Mouse (Mus musculus) heart, embryonic 13.5 days (tissue): ENCODE data around the gene Cma2. TPM values are rescaled to one million over a fixed set of nuclear protein-coding genes. Genes with fewer than 3 reads are reported as not detected.
"Not testable (repeated sequence)": the region's sequence is repeated elsewhere in the genome, so short reads cannot be mapped to it uniquely, and the experiment has no call there.

Source experiments
- ATAC-seq: fragments of 200-750 bp; cut with Nextera tagmentation; 2 replicates; pipeline ENCODE4 v1.8.0; 2017; ENCODE audit warnings: moderate TSS enrichment; ENCODE audit not compliant: insufficient number of reproducible peaks, low FRiP score, low TSS enrichment; ENCODE audit errors: extremely low read depth
- H3K27ac ChIP-seq: fragments of 300-500 bp; sonication (generic); replicated peaks from 2 replicates; pipeline ENCODE4 v1.5.1; 2015; ENCODE audit warnings: moderate library complexity, mild to moderate bottlenecking, inconsistent platforms
- H3K27me3 ChIP-seq: fragments of 300-500 bp; sonication (generic); replicated peaks from 2 replicates; pipeline ENCODE4 v1.6.1; 2015; ENCODE audit warnings: mild to moderate bottlenecking, inconsistent platforms
- H3K36me3 ChIP-seq: fragments of 300-500 bp; sonication (generic); 2 replicates; pipeline ENCODE4 v1.6.1; 2015; ENCODE audit warnings: mild to moderate bottlenecking, inconsistent platforms
- H3K4me1 ChIP-seq: fragments of 300-500 bp; sonication (generic); 2 replicates; pipeline ENCODE4 v1.6.1; 2015; ENCODE audit warnings: inconsistent platforms
- H3K4me2 ChIP-seq: fragments of 300-500 bp; sonication (generic); 2 replicates; pipeline ENCODE4 v1.6.1; 2015; ENCODE audit warnings: inconsistent platforms, mild to moderate bottlenecking, moderate library complexity
- H3K4me3 ChIP-seq: fragments of 300-500 bp; sonication (generic); 2 replicates; pipeline ENCODE4 v1.5.1; 2015; ENCODE audit warnings: moderate library complexity, mild to moderate bottlenecking, inconsistent platforms
- H3K9ac ChIP-seq: fragments of 300-500 bp; sonication (generic); 2 replicates; pipeline ENCODE4 v1.6.1; 2015; ENCODE audit warnings: inconsistent platforms, mild to moderate bottlenecking, moderate library complexity
- H3K9me3 ChIP-seq: fragments of 300-500 bp; sonication (generic); 2 replicates; pipeline ENCODE4 v1.6.1; 2016; ENCODE audit warnings: inconsistent platforms
- WGBS: fragments of 180-500 bp; shearing (Covaris S2); methylation state at CpG from one replicate; pipeline ENCODE4 v1.1.7; 2015; ENCODE audit warnings: mixed read lengths; 5-methylcytosine and 5-hydroxymethylcytosine counted together
- polyA plus RNA-seq: library from polyadenylated mRNA; unstranded; fragments of >200 nt; fragmentation: Nextera tagmentation; extraction: Ambion mirVana; gene quantifications from 2 replicates; pipeline ENCODE4 v1.2.1, GENCODE M21; 2015

Cma2 gene
- polyA plus RNA-seq, 1 experiment from 2014 or later, result not detected

- H3K9ac ChIP-seq, result no peak within 1 kb of the TSS
- H3K27ac ChIP-seq, result no peak within 1 kb of the TSS
- H3K9me3 ChIP-seq, result no peaks in the 10 kb centered on the region
- H3K36me3 ChIP-seq, result no peaks in the 10 kb centered on the region
- no peak within 1 kb of the TSS for H3K4me2 ChIP-seq
- no peaks in the 10 kb centered on the region for H3K27me3 ChIP-seq
- WGBS, result 67% methylated on average over 4 of the region's 4 CpGs
- H3K4me1 ChIP-seq, result peaks cover 23% of the 10 kb centered on the region
- no peak within 1 kb of the TSS for H3K4me3 ChIP-seq
- ATAC-seq, result no peak
These were observed 6.2 kb upstream of the Cma2 start, which contains the start of gene Cma1 for GRCm38 (mm10) chr14:55944575-55944974. Cma1 (minus strand) TSS chr14:55944675.

GRCm38 (mm10) chr14:55946269-55946969 lies 4.4 kb upstream of the Cma2 start:
- Histone ChIP-seq H3K4me1 (peaks cover 23% of the 10 kb centered on the region), H3K36me3 (no peaks in the 10 kb centered on the region), H3K4me3 (no peak overlapping the region), H3K27me3 (no peaks in the 10 kb centered on the region), H3K4me2 (no peak overlapping the region), H3K9ac (no peak overlapping the region), H3K9me3 (no peaks in the 10 kb centered on the region), H3K27ac (peak overlapping the region; percentile 75)
- no peak for ATAC-seq
- WGBS, result 19% methylated on average over 2 of the region's 2 CpGs

DNA sequence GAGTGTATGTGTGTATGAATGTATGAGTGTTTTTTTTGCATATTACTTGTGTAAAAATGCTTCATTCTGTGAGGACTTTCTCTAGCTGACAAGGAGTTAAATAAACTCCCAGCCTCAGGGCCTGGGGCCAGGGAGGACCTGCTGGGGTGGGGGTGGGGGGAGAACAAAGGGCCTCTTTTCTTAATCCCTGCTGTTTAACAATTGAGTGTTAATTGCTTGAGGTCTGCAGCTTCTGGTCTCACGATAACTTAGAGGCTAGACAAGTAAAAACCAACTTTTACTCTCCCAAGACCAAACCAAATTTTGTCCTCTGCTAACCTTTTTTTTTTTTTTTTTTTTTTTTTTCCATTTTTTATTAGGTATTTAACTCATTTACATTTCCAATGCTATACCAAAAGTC lies 12.5 kb downstream of the Cma2 start:
- no peak overlapping the region for H3K4me2 ChIP-seq
- H3K27ac ChIP-seq, result no peak overlapping the region
- H3K9me3 ChIP-seq, result no peaks in the 10 kb centered on the region
- ATAC-seq, result no peak
- no peaks in the 10 kb centered on the region for H3K27me3 ChIP-seq
- WGBS, result 33% methylated on average over 1 of the region's 1 CpGs
- H3K4me3 ChIP-seq, result no peak overlapping the region
- no peaks in the 10 kb centered on the region for H3K36me3 ChIP-seq
- no peaks in the 10 kb centered on the region for H3K4me1 ChIP-seq
- no peak overlapping the region for H3K9ac ChIP-seq

DNA sequence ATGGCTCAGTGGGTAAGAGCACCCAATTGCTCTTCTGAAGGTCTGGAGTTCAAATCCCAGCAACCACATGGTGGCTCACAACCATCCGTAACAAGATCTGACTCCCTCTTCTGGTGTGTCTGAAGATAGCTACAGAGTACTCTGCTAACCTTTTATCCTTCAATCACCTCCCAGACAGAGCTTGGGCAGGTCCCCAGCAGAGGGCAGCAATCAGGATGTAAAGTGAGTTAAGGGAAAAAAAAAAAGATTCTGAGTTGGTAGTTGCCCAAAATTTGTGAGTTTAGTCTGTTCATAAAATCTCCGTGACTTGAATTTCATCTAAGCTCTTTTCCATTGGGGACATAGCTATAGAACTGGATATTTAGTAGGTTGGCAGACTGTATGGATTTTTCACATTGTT lies 13.1 kb downstream of the Cma2 start:
- WGBS, result 47% methylated on average over 2 of the region's 2 CpGs
- not testable (repeated sequence) for H3K9ac ChIP-seq, H3K36me3 ChIP-seq, H3K27ac ChIP-seq, ATAC-seq, H3K4me1 ChIP-seq, H3K9me3 ChIP-seq, H3K27me3 ChIP-seq, H3K4me3 ChIP-seq, H3K4me2 ChIP-seq

DNA sequence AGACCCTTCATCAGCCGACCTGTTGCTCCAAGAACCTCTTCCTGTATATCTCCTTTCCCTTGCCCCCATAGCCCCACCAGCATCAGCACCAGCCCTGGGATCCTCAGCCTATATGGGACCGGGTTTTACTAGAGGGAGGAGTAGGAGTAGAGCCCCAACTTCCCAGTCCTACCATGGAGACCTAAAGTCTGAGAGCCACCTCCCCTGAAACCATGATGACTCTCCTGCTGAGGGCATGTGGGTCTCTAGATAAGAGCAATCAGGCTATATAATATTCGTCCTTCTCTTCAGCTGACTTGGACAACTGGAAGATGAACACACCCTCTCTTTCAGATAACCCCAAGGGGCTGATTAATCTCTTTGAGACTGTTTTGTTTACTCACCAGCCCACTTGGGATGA lies 36.7 kb downstream of the Cma2 start:
- H3K4me3 ChIP-seq, H3K27me3 ChIP-seq, H3K9ac ChIP-seq, H3K4me2 ChIP-seq, ATAC-seq, H3K4me1 ChIP-seq, H3K36me3 ChIP-seq, H3K27ac ChIP-seq, H3K9me3 ChIP-seq: not testable (repeated sequence)
- 76% methylated on average over 2 of the region's 3 CpGs for WGBS

DNA sequence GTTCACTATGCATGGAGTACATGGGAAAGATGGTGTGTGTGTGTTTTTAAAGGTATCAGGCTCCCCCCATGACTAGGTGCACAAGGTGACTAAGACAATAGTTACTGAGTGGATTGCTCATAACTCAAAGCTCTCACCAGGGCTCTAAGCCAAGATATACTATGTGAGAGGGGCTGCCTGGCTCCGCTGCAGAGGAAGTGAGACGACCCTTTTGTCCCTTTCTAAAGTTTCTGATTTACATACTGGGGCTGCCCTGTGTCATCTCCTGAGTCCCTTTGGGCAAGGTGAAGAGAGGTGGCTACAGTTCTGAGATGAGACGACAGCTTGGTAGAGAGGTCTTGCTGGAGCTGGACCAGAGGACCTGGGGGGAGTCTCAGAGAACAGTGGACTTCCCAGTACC lies 62.4 kb downstream of the Cma2 start:
- no peaks in the 10 kb centered on the region for H3K4me1 ChIP-seq
- WGBS, result 54% methylated on average over 3 of the region's 3 CpGs
- H3K9ac ChIP-seq, result no peak overlapping the region
- H3K4me3 ChIP-seq, result no peak overlapping the region
- no peak overlapping the region for H3K27ac ChIP-seq
- no peaks in the 10 kb centered on the region for H3K9me3 ChIP-seq
- no peak overlapping the region for H3K4me2 ChIP-seq
- no peaks in the 10 kb centered on the region for H3K27me3 ChIP-seq
- no peak for ATAC-seq
- no peaks in the 10 kb centered on the region for H3K36me3 ChIP-seq

DNA sequence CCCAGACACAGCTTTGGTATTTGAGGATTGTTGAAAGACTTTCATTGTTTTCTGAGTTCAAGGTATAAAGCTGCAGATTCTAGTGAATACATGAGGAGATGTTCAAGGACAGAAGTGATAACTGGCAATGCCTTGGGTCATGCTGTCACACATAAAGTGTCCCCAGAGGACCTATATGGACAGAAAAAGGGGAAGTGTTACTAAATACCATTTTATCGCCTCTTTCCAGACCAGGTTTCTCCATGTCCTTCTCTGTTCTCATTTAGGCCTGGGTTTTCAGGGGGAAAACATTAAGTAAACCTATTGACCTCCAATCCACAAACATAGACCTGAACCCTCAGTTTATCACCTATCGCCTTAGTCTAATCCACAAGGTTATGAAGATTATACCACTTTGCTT lies 63.1 kb downstream of the Cma2 start:
- ATAC-seq, result no peak
- no peak overlapping the region for H3K27ac ChIP-seq
- H3K36me3 ChIP-seq, result no peaks in the 10 kb centered on the region
- no peak overlapping the region for H3K9ac ChIP-seq
- H3K27me3 ChIP-seq, result no peaks in the 10 kb centered on the region
- no peaks in the 10 kb centered on the region for H3K4me1 ChIP-seq
- no peak overlapping the region for H3K4me2 ChIP-seq
- H3K4me3 ChIP-seq, result no peak overlapping the region
- 81% methylated on average over 2 of the region's 2 CpGs for WGBS
- H3K9me3 ChIP-seq, result no peaks in the 10 kb centered on the region

GRCm38 (mm10) chr14:56017671-56018070 lies 66.9 kb downstream of the Cma2 start, which contains the start of gene Mcpt1:
Mcpt1 (plus strand) TSS chr14:56017971.
- H3K27me3 ChIP-seq, H3K4me3 ChIP-seq, H3K27ac ChIP-seq, H3K4me2 ChIP-seq, H3K4me1 ChIP-seq, H3K9ac ChIP-seq, H3K9me3 ChIP-seq, ATAC-seq, H3K36me3 ChIP-seq: not testable (repeated sequence)
- WGBS, result 71% methylated on average over 3 of the region's 3 CpGs

GRCm38 (mm10) chr14:56019446-56019845 lies 68.7 kb downstream of the Cma2 start:
- WGBS, result 32% methylated on average over 1 of the region's 1 CpGs
- Histone ChIP-seq H3K9ac (no peak overlapping the region), H3K4me3 (no peak overlapping the region), H3K36me3 (no peaks in the 10 kb centered on the region), H3K9me3 (no peaks in the 10 kb centered on the region), H3K4me2 (no peak overlapping the region), H3K27me3 (no peaks in the 10 kb centered on the region), H3K4me1 (no peaks in the 10 kb centered on the region), H3K27ac (no peak overlapping the region)
- ATAC-seq, result no peak

GRCm38 (mm10) chr14:56021305-56021704 lies 70.5 kb downstream of the Cma2 start:
- WGBS, result 54% methylated on average over 4 of the region's 4 CpGs
- not testable (repeated sequence) for ATAC-seq, H3K27me3 ChIP-seq, H3K4me3 ChIP-seq, H3K9ac ChIP-seq, H3K9me3 ChIP-seq, H3K4me1 ChIP-seq, H3K36me3 ChIP-seq, H3K27ac ChIP-seq, H3K4me2 ChIP-seq
